Comparison of ENCODE assay signal across 20 mouse cellular contexts in genomic region chr5:33726891-33727290, GRCm38 (mm10). TPM values are rescaled to one million over a fixed set of nuclear protein-coding genes. Genes with fewer than 3 reads are reported as not detected.
A peak's percentile ranks its signal among the peaks of the same experiment; 100 is the strongest.
DNase-seq lines count a peak whose midpoint lies in the region; ATAC-seq and TF ChIP-seq lines count a peak whose summit lies in the region.
"Had no signal": no experiment of that assay in that cellular context is flagged by ENCODE, and none has a peak within 500 bp of the region (broad histone marks: within the 10 kb centered on the region; RNA-seq: fewer than 3 reads in every experiment).

No protein-coding gene starts in this region.

- peak overlapping the region; percentile 23 for H3K4me3 ChIP-seq in layer of hippocampus, adult 2 months
- no peak overlapping the region for H3K4me3 ChIP-seq in neural tube, embryonic 12.5 days
- H3K4me3 ChIP-seq in midbrain, embryonic 12.5 days, result peak overlapping the region; percentile 66; the same call in 1 of the 2 replicates
- H3K4me3 ChIP-seq: embryonic facial prominence, embryonic 13.5 days; gastrocnemius, adult 2 months; heart, embryonic 13.5 days; limb, embryonic 12.5 days had no signal

- H3K27me3 ChIP-seq in neural tube, embryonic 12.5 days (replicated peaks), result peaks cover 9% of the 10 kb centered on the region; the same call in 1 of the 2 replicates
- peaks cover 79% of the 10 kb centered on the region for H3K27me3 ChIP-seq in midbrain, embryonic 12.5 days

- H3K9ac ChIP-seq in neural tube, embryonic 12.5 days, result no peak overlapping the region
- H3K9ac ChIP-seq in midbrain, embryonic 12.5 days (replicated peaks), result peak overlapping the region; percentile 1; the same call in 1 of the 2 replicates
- H3K9ac ChIP-seq: embryonic facial prominence, embryonic 13.5 days; heart, embryonic 13.5 days; limb, embryonic 12.5 days; liver, postnatal 0 days had no signal

- WGBS in neural tube, embryonic 12.5 days, result 80% methylated on average over 1 of the region's 1 CpGs
- 79% methylated on average over 1 of the region's 1 CpGs for WGBS in midbrain, embryonic 12.5 days

- no peak for ATAC-seq in neural tube, embryonic 12.5 days (ENCODE audit: low FRiP score, low read depth)
- no peak for ATAC-seq in midbrain, embryonic 12.5 days (ENCODE audit: low FRiP score, low read depth)
- ATAC-seq: intestine, embryonic 16.5 days; liver, postnatal 0 days had no signal

- H3K9me3 ChIP-seq in neural tube, embryonic 12.5 days, result no peaks in the 10 kb centered on the region
- H3K9me3 ChIP-seq in midbrain, embryonic 12.5 days, result no peaks in the 10 kb centered on the region
- H3K9me3 ChIP-seq: embryonic facial prominence, embryonic 13.5 days; heart, embryonic 13.5 days; limb, embryonic 12.5 days had no signal

- H3K36me3 ChIP-seq in neural tube, embryonic 12.5 days, result peaks cover 41% of the 10 kb centered on the region
- peaks cover 47% of the 10 kb centered on the region for H3K36me3 ChIP-seq in midbrain, embryonic 12.5 days
- H3K36me3 ChIP-seq: heart, embryonic 13.5 days had no signal

- DNase-seq in layer of hippocampus, adult 2 months (ENCODE audit: low spot score in 2 of 2), result peak in 1 of 2 experiments; percentile 20
- DNase-seq in layer of hippocampus, adult 18-20 months (ENCODE audit: low spot score in 2 of 2), result no peak
- no peak for DNase-seq in neural tube, embryonic 10.5 days (ENCODE audit: extremely low spot score, low spot score)
- no peak for DNase-seq in retina, postnatal 1 day
- no peak for DNase-seq in heart, adult 8-10 months (ENCODE audit: low spot score)
- DNase-seq: adrenal gland, postnatal 25 days; cerebellum, adult 8-10 months; gastrocnemius, adult 2 months; heart, postnatal 36 days; liver, postnatal 0 days; right cerebral cortex, postnatal 14 days had no signal

- peak overlapping the region; percentile 89 for H3K27ac ChIP-seq in layer of hippocampus, adult 2 months
- H3K27ac ChIP-seq in neural tube, embryonic 12.5 days, result no peak overlapping the region
- no peak overlapping the region for H3K27ac ChIP-seq in midbrain, embryonic 12.5 days (replicated peaks)
- H3K27ac ChIP-seq: embryonic facial prominence, embryonic 13.5 days; gastrocnemius, adult 2 months; heart, embryonic 13.5 days; kidney, postnatal 0 days; limb, embryonic 12.5 days; macrophage had no signal

- TF ChIP-seq CTCF in layer of hippocampus, adult 2 months (conservative IDR thresholded peaks at IDR 0.05), result no peak

- peak overlapping the region; percentile 96 for H3K4me2 ChIP-seq in neural tube, embryonic 12.5 days (replicated peaks)
- H3K4me2 ChIP-seq in midbrain, embryonic 12.5 days (replicated peaks), result peak overlapping the region; percentile 75
- H3K4me2 ChIP-seq: embryonic facial prominence, embryonic 13.5 days; heart, embryonic 13.5 days had no signal

- peaks cover 44% of the 10 kb centered on the region for H3K4me1 ChIP-seq in neural tube, embryonic 12.5 days
- H3K4me1 ChIP-seq in midbrain, embryonic 12.5 days, result peaks cover 42% of the 10 kb centered on the region

RNA-seq across cellular contexts. Expression of gene Fgfr3, which starts 5.4 kb away (rescaled TPM):
- 100 to 1,000 TPM; 137 to 139 TPM for total RNA-seq in layer of hippocampus, adult 2 months (2021)
- 100 to 1,000 TPM; 120 to 122 TPM for total RNA-seq in layer of hippocampus, adult 18-20 months (2021)
- polyA plus RNA-seq in neural tube, embryonic 12.5 days (2016; fragmentation: Nextera tagmentation; extraction: Ambion mirVana), result 58.5 and 62.5 TPM in 2 replicates
- 66.2 and 88.3 TPM in 2 replicates for polyA plus RNA-seq in midbrain, embryonic 12.5 days (2016; fragmentation: Nextera tagmentation; extraction: Ambion mirVana)
- 10 to 100 TPM in 2 of 4 experiments, 1 to 10 TPM in 2; 5.7 to 10.7 (median 9.3) TPM for total RNA-seq in heart, adult 8-10 months (2022)
- total RNA-seq: granulocyte monocyte progenitor cell, adult 5-6 weeks had no signal
- polyA plus RNA-seq: macrophage had no signal

RNA-seq across cellular contexts. Expression of gene Letm1, which starts 55.7 kb away (rescaled TPM):
- 100 to 1,000 TPM in 1 of 2 experiments, 10 to 100 TPM in 1; 99.8 to 108 TPM for total RNA-seq in layer of hippocampus, adult 2 months (2021)
- total RNA-seq in layer of hippocampus, adult 18-20 months (2021), result 100 to 1,000 TPM in 1 of 2 experiments, 10 to 100 TPM in 1; 95.4 to 101 TPM
- polyA plus RNA-seq in neural tube, embryonic 12.5 days (2016; fragmentation: Nextera tagmentation; extraction: Ambion mirVana), result 57.2 and 63.6 TPM in 2 replicates
- polyA plus RNA-seq in midbrain, embryonic 12.5 days (2016; fragmentation: Nextera tagmentation; extraction: Ambion mirVana), result 49.0 and 54.2 TPM in 2 replicates
- 100 to 1,000 TPM; 135 to 149 (median 141) TPM for total RNA-seq in heart, adult 8-10 months (2022)

Comparison
In these comparisons a context has a peak if more than half of its experiments do, and no peak if none do; other contexts are left out.
1. RNA of gene Fgfr3, which starts 5.4 kb away (total RNA-seq): 137 to 139 TPM in layer of hippocampus, adult 2 months and 120 to 122 TPM in layer of hippocampus, adult 18-20 months; 5.7 to 10.7 TPM in heart, adult 8-10 months; every median in the first group is over 10 times any median in the second.